Mouse (Mus musculus) embryo, embryonic 11.5 days (tissue): Measurements from ENCODE around the gene Igfbp1.
"Not testable (repeated sequence)": the region's sequence is repeated elsewhere in the genome, so short reads cannot be mapped to it uniquely, and the experiment has no call there.

ENCODE experiments used
- DNase-seq: peaks from one replicate; pipeline ENCODE4 v3.0.0-alpha.2; 2012; ENCODE audit warnings: low read depth, low spot score

The Igfbp1 gene

GRCm38 (mm10) chr11:7194432-7195311 is 2.9 kb upstream of the Igfbp1 start:
- DNase-seq: no peak

GRCm38 (mm10) chr11:7195312-7195685 is 2.3 kb upstream of the Igfbp1 start:
- DNase-seq: no peak

GRCm38 (mm10) chr11:7198006-7198405 is 424 bp downstream of the Igfbp1 start:
- no peak for DNase-seq

- no peak for DNase-seq
Measured at GRCm38 (mm10) chr11:7198481-7199256, 1.1 kb downstream of the Igfbp1 start.

- DNase-seq: no peak
Measured at GRCm38 (mm10) chr11:7199736-7200392, 2.3 kb downstream of the Igfbp1 start.

GRCm38 (mm10) chr11:7200393-7200783 is 2.8 kb downstream of the Igfbp1 start:
- no peak for DNase-seq

GRCm38 (mm10) chr11:7202206-7202605 is 4.6 kb downstream of the Igfbp1 start:
- DNase-seq: no peak

GRCm38 (mm10) chr11:7203846-7204245 is 6.3 kb downstream of the Igfbp1 start:
- DNase-seq: no peak

GRCm38 (mm10) chr11:7210343-7210742 is 12.8 kb downstream of the Igfbp1 start:
- peak; percentile 82 for DNase-seq

- DNase-seq: no peak
Measured at GRCm38 (mm10) chr11:7211211-7211610, 13.6 kb downstream of the Igfbp1 start.

GRCm38 (mm10) chr11:7212126-7212798 is 14.7 kb downstream of the Igfbp1 start:
- DNase-seq: no peak

GRCm38 (mm10) chr11:7213161-7213500 is 15.5 kb downstream of the Igfbp1 start:
- DNase-seq: no peak

GRCm38 (mm10) chr11:7213501-7214341 is 16.1 kb downstream of the Igfbp1 start, which contains the start of gene Igfbp3:
Gene Igfbp3 (minus strand): TSS chr11:7213923.
- no peak for DNase-seq

- no peak for DNase-seq
Measured at GRCm38 (mm10) chr11:7214342-7214660, 16.7 kb downstream of the Igfbp1 start.

GRCm38 (mm10) chr11:7214761-7215160 is 17.2 kb downstream of the Igfbp1 start:
- peak; percentile 68 for DNase-seq

- no peak for DNase-seq
Measured at GRCm38 (mm10) chr11:7215703-7216102, 18.1 kb downstream of the Igfbp1 start.

GRCm38 (mm10) chr11:7221826-7222225 is 24.2 kb downstream of the Igfbp1 start:
- not testable (repeated sequence) for DNase-seq

GRCm38 (mm10) chr11:7226200-7226599 is 28.6 kb downstream of the Igfbp1 start:
- DNase-seq: no peak

GRCm38 (mm10) chr11:7226810-7227550 is 29.4 kb downstream of the Igfbp1 start:
- no peak for DNase-seq

GRCm38 (mm10) chr11:7228107-7228506 is 30.5 kb downstream of the Igfbp1 start:
- no peak for DNase-seq
